Comparison of ENCODE assay signal across 27 mouse cellular contexts in the genomic region with DNA sequence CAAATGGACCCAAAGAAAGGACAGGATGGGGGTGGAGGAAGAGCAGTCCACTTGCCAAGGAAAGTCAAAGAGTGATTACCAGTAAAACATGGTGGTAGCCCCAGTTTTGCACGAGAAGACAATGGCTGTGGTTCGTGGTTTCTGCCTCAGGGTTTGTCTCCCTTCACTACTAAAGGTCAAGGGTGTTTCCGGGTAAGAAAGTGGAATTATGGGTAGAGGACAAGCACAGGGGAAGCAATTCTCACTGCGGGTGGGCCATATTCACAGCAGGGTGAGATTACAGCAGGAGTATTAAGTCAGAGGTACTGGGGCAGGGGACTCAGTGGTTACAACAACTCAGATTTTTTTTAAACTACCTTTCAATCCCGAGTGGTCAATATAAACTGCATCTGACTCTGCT. TPM values are rescaled to one million over a fixed set of nuclear protein-coding genes. Genes with fewer than 3 reads are reported as not detected.
DNase-seq lines count a peak whose midpoint lies in the region; ATAC-seq and TF ChIP-seq lines count a peak whose summit lies in the region.
"Had no signal": no experiment of that assay in that cellular context is flagged by ENCODE, and none has a peak within 500 bp of the region (broad histone marks: within the 10 kb centered on the region; RNA-seq: fewer than 3 reads in every experiment).

No protein-coding gene starts in this region.

- H3K4me2 ChIP-seq in intestine, postnatal 0 days (replicated peaks; ENCODE audit: low read depth): no peak overlapping the region
- H3K4me2 ChIP-seq: forebrain, embryonic 12.5 days; heart, embryonic 13.5 days; hindbrain, embryonic 14.5 days; intestine, embryonic 15.5 days; limb, embryonic 12.5 days; liver, embryonic 15.5 days; lung, embryonic 14.5 days; midbrain, embryonic 12.5 days; neural tube, embryonic 13.5 days had no signal

- no peak for TF ChIP-seq POLR2A in cerebellum, adult 2 months (IDR thresholded peaks at IDR 0.05; ENCODE audit: borderline replicate concordance, insufficient read depth, low read length)

- no peaks in the 10 kb centered on the region for H3K9me3 ChIP-seq in intestine, postnatal 0 days (ENCODE audit: control insufficient read depth)
- H3K9me3 ChIP-seq: forebrain, embryonic 12.5 days; heart, embryonic 13.5 days; intestine, embryonic 15.5 days; limb, embryonic 12.5 days; liver, embryonic 15.5 days; midbrain, embryonic 12.5 days; neural tube, embryonic 13.5 days had no signal

- no peaks in the 10 kb centered on the region for H3K27me3 ChIP-seq in cerebellum, adult 2 months (ENCODE audit: control insufficient read depth, insufficient read depth, low read length)
- no peaks in the 10 kb centered on the region for H3K27me3 ChIP-seq in intestine, postnatal 0 days (replicated peaks; ENCODE audit: control insufficient read depth, insufficient read depth, low read length)
- H3K27me3 ChIP-seq: forebrain, embryonic 12.5 days; heart, embryonic 13.5 days; intestine, embryonic 15.5 days; limb, embryonic 12.5 days; liver, embryonic 15.5 days; midbrain, embryonic 12.5 days; neural tube, embryonic 13.5 days; Patski had no signal

- WGBS in cerebellum, adult 2 months: 77% methylated on average over 5 of the region's 5 CpGs
- 78% methylated on average over 5 of the region's 5 CpGs for WGBS in intestine, postnatal 0 days

- H3K4me1 ChIP-seq in cerebellum, adult 2 months (ENCODE audit: control insufficient read depth, insufficient read depth, low read length): no peaks in the 10 kb centered on the region
- H3K4me1 ChIP-seq in intestine, postnatal 0 days (replicated peaks; ENCODE audit: control insufficient read depth, insufficient read depth, low read length): no peaks in the 10 kb centered on the region
- H3K4me1 ChIP-seq: forebrain, embryonic 12.5 days; heart, embryonic 13.5 days; intestine, embryonic 15.5 days; limb, embryonic 12.5 days; liver, embryonic 15.5 days; midbrain, embryonic 12.5 days; neural tube, embryonic 13.5 days had no signal

- no peak overlapping the region for H3K9ac ChIP-seq in intestine, postnatal 0 days (ENCODE audit: low read depth, low read length)
- H3K9ac ChIP-seq: forebrain, embryonic 12.5 days; heart, embryonic 13.5 days; hindbrain, embryonic 14.5 days; intestine, embryonic 15.5 days; limb, embryonic 12.5 days; liver, embryonic 15.5 days; lung, embryonic 14.5 days; midbrain, embryonic 12.5 days; neural tube, embryonic 13.5 days had no signal

- H3K36me3 ChIP-seq in intestine, postnatal 0 days (ENCODE audit: control insufficient read depth, insufficient read depth): no peaks in the 10 kb centered on the region
- H3K36me3 ChIP-seq: forebrain, embryonic 12.5 days; heart, embryonic 13.5 days; intestine, embryonic 15.5 days; limb, embryonic 12.5 days; liver, embryonic 15.5 days; midbrain, embryonic 12.5 days; neural tube, embryonic 13.5 days had no signal

- peak; percentile 16 to 34 for DNase-seq in spleen, postnatal 36 days (ENCODE audit: low spot score in 2 of 2)
- no peak for DNase-seq in spleen, adult 18-20 months
- DNase-seq in cerebellum, adult 2 months: no peak
- DNase-seq in frontal cortex, postnatal 14 days (ENCODE audit: low spot score in 2 of 2): no peak
- DNase-seq: cerebellum, adult 11 months; cerebellum, postnatal 10 days; gastrocnemius, postnatal 25 days; heart, postnatal 10 days; lung, embryonic 14.5 days; lung, postnatal 14 days; retina, postnatal 1 day; right cerebral cortex, postnatal 14 days; thymus, postnatal 4 days had no signal

- no peak for TF ChIP-seq CTCF in cerebellum, adult 2 months (IDR thresholded peaks at IDR 0.05; ENCODE audit: borderline replicate concordance, insufficient read depth, low read depth, low read length)
- TF ChIP-seq CTCF in intestine, postnatal 0 days (IDR thresholded peaks at IDR 0.05; ENCODE audit: low read depth): no peak

- H3K4me3 ChIP-seq in cerebellum, adult 2 months (replicated peaks; ENCODE audit: insufficient read depth, low read depth, low read length): no peak overlapping the region
- no peak overlapping the region for H3K4me3 ChIP-seq in intestine, postnatal 0 days (ENCODE audit: low read depth, low read length)
- H3K4me3 ChIP-seq: erythroblast, embryonic 14.5 days; forebrain, embryonic 12.5 days; heart, embryonic 13.5 days; intestine, embryonic 15.5 days; left cerebral cortex, adult 2 months; limb, embryonic 12.5 days; liver, embryonic 15.5 days; midbrain, embryonic 12.5 days; neural tube, embryonic 13.5 days had no signal

- H3K27ac ChIP-seq in cerebellum, adult 2 months (ENCODE audit: insufficient read depth, low read length): no peak overlapping the region
- H3K27ac ChIP-seq in intestine, postnatal 0 days (ENCODE audit: low read depth, low read length): no peak overlapping the region
- H3K27ac ChIP-seq: forebrain, embryonic 12.5 days; heart, embryonic 13.5 days; hindbrain, embryonic 14.5 days; intestine, embryonic 15.5 days; left cerebral cortex, adult 2 months; limb, embryonic 12.5 days; liver, embryonic 15.5 days; midbrain, embryonic 12.5 days; neural tube, embryonic 13.5 days had no signal

- ATAC-seq in common myeloid progenitor, adult 5-6 weeks (replicated peaks; ENCODE audit: low read depth, poor library complexity, severe bottlenecking): peak; percentile 28; the same call in 1 of the 2 replicates
- peak; percentile 22 for ATAC-seq in megakaryocyte progenitor cell, adult 5-6 weeks (replicated peaks; ENCODE audit: poor library complexity)
- no peak for ATAC-seq in intestine, postnatal 0 days

RNA-seq across cellular contexts. Expression of a gene that starts 50.0 kb away (rescaled TPM):
- total RNA-seq in common myeloid progenitor, adult 5-6 weeks (2017): 25.9 and 26.7 TPM in 2 replicates
- total RNA-seq in megakaryocyte progenitor cell, adult 5-6 weeks (2015): 12.3 and 24.5 TPM in 2 replicates
- total RNA-seq in megakaryocyte progenitor cell, adult 5-6 weeks (2017): 8.0 and 13.7 TPM in 2 replicates
- polyA plus RNA-seq in cerebellum, adult 2 months (2012; rRNA removed): 5.1 and 5.8 TPM in 2 replicates
- 7.8 and 8.8 TPM in 2 replicates for polyA plus RNA-seq in intestine, postnatal 0 days (2015; fragmentation: Nextera tagmentation; extraction: Ambion mirVana)

Comparison
In these comparisons a context has a peak if more than half of its experiments do, and no peak if none do; other contexts are left out.
1. DNase-seq: peak in spleen, postnatal 36 days (2 of 2); none in spleen, adult 18-20 months (0 of 2), cerebellum, adult 2 months (0 of 2) and frontal cortex, postnatal 14 days (0 of 2).